Mouse (Mus musculus): ENCODE data around the gene Efna2.

The Efna2 gene

GRCm38 (mm10) chr10:80142530-80142925 is 36.8 kb upstream of the Efna2 start:
- DNase-seq = peak; percentile 73

- no peak for DNase-seq
Measured at GRCm38 (mm10) chr10:80143664-80144063, 35.6 kb upstream of the Efna2 start.

- no peak for DNase-seq
Measured at GRCm38 (mm10) chr10:80144159-80144558, 35.1 kb upstream of the Efna2 start.

- DNase-seq = peak; percentile 78
Measured at GRCm38 (mm10) chr10:80144864-80145838, 34.1 kb upstream of the Efna2 start.

GRCm38 (mm10) chr10:80145896-80146295 is 33.4 kb upstream of the Efna2 start:
- peak; percentile 78 for DNase-seq

GRCm38 (mm10) chr10:80146568-80147011 is 32.7 kb upstream of the Efna2 start:
- peak; percentile 56 for DNase-seq

GRCm38 (mm10) chr10:80147146-80147718 is 32.0 kb upstream of the Efna2 start:
- DNase-seq = no peak

- DNase-seq = peak; percentile 93
Measured at GRCm38 (mm10) chr10:80147719-80148601, 31.3 kb upstream of the Efna2 start, which contains the start of gene Midn. Gene Midn, plus strand, starts transcription at chr10:80148272.

GRCm38 (mm10) chr10:80148610-80149290 is 30.5 kb upstream of the Efna2 start:
- peak; percentile 96 for DNase-seq

GRCm38 (mm10) chr10:80149291-80150225 is 29.7 kb upstream of the Efna2 start:
- peak; percentile 99 for DNase-seq

- DNase-seq = peak; percentile 72
Measured at GRCm38 (mm10) chr10:80150226-80151210, 28.8 kb upstream of the Efna2 start.

- peak; percentile 88 for DNase-seq
Measured at GRCm38 (mm10) chr10:80151211-80152034, 27.9 kb upstream of the Efna2 start.

- DNase-seq = peak; percentile 87
Measured at GRCm38 (mm10) chr10:80152071-80152872, 27.0 kb upstream of the Efna2 start.

GRCm38 (mm10) chr10:80152873-80153260 is 26.4 kb upstream of the Efna2 start:
- DNase-seq = peak; percentile 89

- DNase-seq = peak; percentile 58
Measured at GRCm38 (mm10) chr10:80153713-80154112, 25.6 kb upstream of the Efna2 start.

- DNase-seq = no peak
Measured at GRCm38 (mm10) chr10:80154384-80154783, 24.9 kb upstream of the Efna2 start.

- no peak for DNase-seq
Measured at GRCm38 (mm10) chr10:80155277-80155676, 24.0 kb upstream of the Efna2 start.

All from kidney, postnatal 14 days (tissue).